Mouse (Mus musculus) spleen, adult 10 weeks (tissue): ENCODE data around the gene Hlx. TPM values are rescaled to one million over a fixed set of nuclear protein-coding genes. Genes with fewer than 3 reads are reported as not detected.

ENCODE experiments used
- polyA plus RNA-seq: library from polyadenylated mRNA; stranded (reverse); fragments of 350-450 nt; fragmentation: Illumina TruSeq; extraction: RNeasy Lipid Tissue Mini Kit (QIAGEN cat#74804); gene quantifications from one replicate; pipeline ENCODE4 v1.2.3, GENCODE M21; 2015; ENCODE audit warnings: low replicate concordance; ENCODE audit not compliant: insufficient read depth

The Hlx gene
- polyA plus RNA-seq: 3.1 TPM

GRCm38 (mm10) chr1:184732556-184733049 lies at the start of gene Hlx:
Gene Hlx (minus strand): TSS chr1:184732619.

Other genes with a start within 250 kb of the Hlx start
- gene Marc1, start 78.7 kb upstream of the Hlx start, polyA plus RNA-seq: 0.32 TPM
- 199 TPM for gene Marc2, start 113.8 kb upstream of the Hlx start, polyA plus RNA-seq
- gene C130074G19Rik, start 150.6 kb upstream of the Hlx start, polyA plus RNA-seq: 10.5 TPM